Mouse (Mus musculus): ENCODE measurements around the gene Pkd1l2.
A peak's percentile ranks its signal among the peaks of the same experiment; 100 is the strongest.

Pkd1l2 gene

GRCm38 (mm10) chr8:117033393-117033792 is 48.9 kb downstream of the Pkd1l2 start:
- DNase-seq (ENCODE audit: low spot score in 2 of 2), result no peak

- no peak for DNase-seq (ENCODE audit: low spot score in 2 of 2)
Measured at GRCm38 (mm10) chr8:117032609-117033008, 49.6 kb downstream of the Pkd1l2 start.

- no peak for DNase-seq (ENCODE audit: low spot score in 2 of 2)
Measured at GRCm38 (mm10) chr8:117031476-117031875, 50.8 kb downstream of the Pkd1l2 start.

- DNase-seq (ENCODE audit: low spot score in 2 of 2), result no peak
Measured at GRCm38 (mm10) chr8:117028686-117029085, 53.6 kb downstream of the Pkd1l2 start.

GRCm38 (mm10) chr8:117027601-117028000 is 54.6 kb downstream of the Pkd1l2 start:
- no peak for DNase-seq (ENCODE audit: low spot score in 2 of 2)

- DNase-seq (ENCODE audit: low spot score in 2 of 2), result no peak
Measured at GRCm38 (mm10) chr8:117022297-117022993, 59.8 kb downstream of the Pkd1l2 start.

- peak in 1 of 2 experiments; percentile 18 for DNase-seq (ENCODE audit: low spot score in 2 of 2)
Measured at GRCm38 (mm10) chr8:117019323-117020275, 62.6 kb downstream of the Pkd1l2 start.

- DNase-seq (ENCODE audit: low spot score in 2 of 2), result no peak
Measured at GRCm38 (mm10) chr8:117017896-117018295, 64.4 kb downstream of the Pkd1l2 start.

- no peak for DNase-seq (ENCODE audit: low spot score in 2 of 2)
Measured at GRCm38 (mm10) chr8:117017006-117017405, 65.2 kb downstream of the Pkd1l2 start.

GRCm38 (mm10) chr8:117015670-117016069 is 66.6 kb downstream of the Pkd1l2 start:
- no peak for DNase-seq (ENCODE audit: low spot score in 2 of 2)

GRCm38 (mm10) chr8:117011366-117011765 is 70.9 kb downstream of the Pkd1l2 start:
- no peak for DNase-seq (ENCODE audit: low spot score in 2 of 2)

- no peak for DNase-seq (ENCODE audit: low spot score in 2 of 2)
Measured at GRCm38 (mm10) chr8:116994016-116994716, 88.1 kb downstream of the Pkd1l2 start.

- peak; percentile 94 to 96 for DNase-seq (ENCODE audit: low spot score in 2 of 2)
Measured at GRCm38 (mm10) chr8:116993095-116993867, 89.0 kb downstream of the Pkd1l2 start, which contains the start of gene Gcsh. Gene Gcsh (minus strand): TSS chr8:116993537.

GRCm38 (mm10) chr8:116992176-116992971 is 89.9 kb downstream of the Pkd1l2 start:
- no peak for DNase-seq (ENCODE audit: low spot score in 2 of 2)

- DNase-seq (ENCODE audit: low spot score in 2 of 2), result no peak
Measured at GRCm38 (mm10) chr8:116991241-116991640, 91.0 kb downstream of the Pkd1l2 start.

- no peak for DNase-seq (ENCODE audit: low spot score in 2 of 2)
Measured at GRCm38 (mm10) chr8:116989842-116990241, 92.4 kb downstream of the Pkd1l2 start.

GRCm38 (mm10) chr8:116980117-116980516 is 102.1 kb downstream of the Pkd1l2 start:
- DNase-seq (ENCODE audit: low spot score in 2 of 2), result peak; percentile 14 to 37

- peak; percentile 91 to 94 for DNase-seq (ENCODE audit: low spot score in 2 of 2)
Measured at GRCm38 (mm10) chr8:116978631-116979256, 103.5 kb downstream of the Pkd1l2 start, which contains the start of gene 1700030J22Rik. Gene 1700030J22Rik (minus strand): TSS chr8:116978959.

GRCm38 (mm10) chr8:116978052-116978451 is 104.2 kb downstream of the Pkd1l2 start:
- no peak for DNase-seq (ENCODE audit: low spot score in 2 of 2)

- DNase-seq (ENCODE audit: low spot score in 2 of 2), result no peak
Measured at GRCm38 (mm10) chr8:116975606-116976005, 106.6 kb downstream of the Pkd1l2 start.
